Mouse (Mus musculus) liver, adult 2 months (tissue): Measurements from ENCODE around the gene Klf7.

Source experiments
- CTCF ChIP-seq: fragments of 200-500 bp; IDR thresholded peaks from 2 replicates; pipeline ENCODE4 v1.5.1; 2011; ENCODE audit warnings: low read depth, low read length, control low read depth
- POLR2A ChIP-seq: fragments of 200-500 bp; IDR thresholded peaks from 2 replicates; pipeline ENCODE4 v1.6.1; 2011; ENCODE audit warnings: low read length, control low read depth; ENCODE audit not compliant: insufficient read depth; ENCODE audit errors: extremely low read depth

- TF ChIP-seq POLR2A (no peak), CTCF (no peak)
These were observed 20.8 kb upstream of the Klf7 start for GRCm38 (mm10) chr1:64142691-64143445.
